Mouse (Mus musculus) lung, postnatal 14 days (tissue): ENCODE measurements at regions not wholly inside any gene's neighbourhood (a gene's known extent, or its start where the extent isn't known, plus 50 kb on each side); places are given as distances from the start of the nearest gene placed in this dataset.

Experiments used
- DNase-seq: peaks from one replicate; pipeline ENCODE4 v3.0.0; 2021

- DNase-seq, result no peak
Observed at GRCm38 (mm10) chr16:66086499-66086898, 271.4 kb downstream of the Vgll3 start.

DNA sequence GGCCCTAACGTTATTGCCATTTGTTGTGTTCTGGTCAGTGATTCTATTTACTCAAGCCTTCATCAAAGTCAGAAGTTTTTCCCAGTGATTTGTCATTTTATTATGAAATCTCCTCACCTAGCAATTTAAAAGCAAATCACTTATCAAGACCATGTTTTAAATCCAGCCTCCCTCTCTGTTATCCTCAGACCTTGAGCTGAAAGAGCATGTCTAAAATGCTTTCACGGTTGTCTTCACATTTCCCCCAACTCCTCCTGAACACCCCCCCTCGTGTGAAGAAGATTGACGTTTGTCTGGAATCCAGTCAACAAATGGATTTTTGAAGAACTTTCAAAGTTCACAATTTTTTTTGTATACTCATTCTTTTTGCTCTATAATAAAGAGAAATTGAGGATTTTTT is 277.7 kb downstream of the Vgll3 start:
- no peak for DNase-seq

DNA sequence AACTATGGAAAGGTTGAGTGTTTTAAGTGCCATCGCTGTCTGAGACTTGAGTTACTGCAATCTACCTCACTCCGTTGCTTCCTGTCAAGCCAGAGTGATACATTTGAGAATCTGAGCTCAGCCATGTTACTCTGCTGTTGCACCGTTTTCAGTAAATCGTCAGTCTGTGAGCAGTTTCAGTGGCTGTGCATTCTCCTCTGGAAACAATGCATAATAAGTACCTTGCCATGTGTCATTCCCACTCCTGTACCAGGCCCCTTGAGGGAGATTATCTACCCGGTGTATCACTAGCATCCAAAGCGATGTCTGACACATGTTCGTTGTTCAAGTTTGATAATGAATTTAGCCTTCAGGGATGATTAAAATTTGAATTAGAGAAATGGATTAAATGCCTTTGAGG is 280.6 kb downstream of the Vgll3 start:
- no peak for DNase-seq

GRCm38 (mm10) chr16:66117930-66118329 is 302.9 kb downstream of the Vgll3 start:
- no peak for DNase-seq

DNA sequence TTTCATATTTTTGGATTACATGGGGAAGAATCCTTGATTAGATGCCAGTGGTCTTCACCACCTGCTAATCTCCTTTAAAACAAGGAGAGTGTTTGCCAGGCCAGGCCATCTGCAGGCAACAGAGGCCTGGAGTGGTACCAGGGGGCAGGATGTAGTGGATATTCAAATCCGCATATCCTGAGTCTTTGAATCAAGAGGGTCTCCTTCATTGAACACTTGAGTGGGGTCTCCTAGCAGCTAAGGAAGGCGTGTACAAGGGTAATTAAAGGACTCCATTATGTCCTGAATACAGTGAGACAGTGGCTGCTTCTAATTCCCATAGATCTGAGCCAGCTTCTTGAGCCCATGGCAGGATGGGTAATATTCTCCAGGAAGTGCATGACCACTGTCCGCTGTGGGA is 322.7 kb downstream of the Vgll3 start:
- DNase-seq, result no peak

DNA sequence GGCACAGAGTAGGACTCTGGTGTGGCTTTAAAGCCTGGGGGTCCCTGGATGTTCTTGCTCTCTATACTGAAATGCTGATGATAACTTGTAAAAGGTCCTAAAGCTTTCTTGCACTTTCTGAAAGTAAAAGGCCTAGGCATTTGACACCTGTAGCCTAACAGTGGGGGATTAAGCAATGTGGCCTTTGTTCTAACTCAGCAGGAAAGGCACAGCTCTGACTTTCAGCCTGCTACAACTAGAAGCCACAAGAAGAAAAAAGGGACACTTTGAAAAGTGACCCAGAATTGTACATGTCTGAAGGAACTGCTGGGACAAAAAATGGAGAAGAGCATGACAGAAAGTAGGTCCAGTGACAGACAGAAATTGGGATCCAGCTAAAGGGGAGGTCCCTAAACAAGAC is 329.7 kb downstream of the Vgll3 start:
- no peak for DNase-seq

GRCm38 (mm10) chr16:66145280-66145679 is 330.2 kb downstream of the Vgll3 start:
- no peak for DNase-seq

DNA sequence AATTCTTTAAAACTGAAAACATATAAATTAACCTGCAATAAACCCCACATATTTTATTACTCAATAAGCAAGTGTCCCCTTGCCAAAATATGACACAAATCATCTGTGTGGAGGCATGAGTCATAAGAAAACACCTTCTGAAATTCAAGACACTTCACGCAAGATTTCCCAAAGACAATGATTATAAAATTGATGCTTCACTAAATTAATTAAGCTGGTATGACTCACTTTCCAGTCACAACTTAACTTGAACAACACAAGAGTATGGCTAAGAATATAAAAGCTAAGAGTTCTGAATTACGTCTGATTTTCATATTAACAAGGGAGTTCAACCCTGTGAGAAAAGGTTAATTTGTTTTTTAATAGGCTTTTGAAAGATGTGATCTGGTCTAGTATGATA is 353.2 kb downstream of the Vgll3 start:
- no peak for DNase-seq

- DNase-seq, result peak; percentile 9
Observed at GRCm38 (mm10) chr16:66190801-66191200, 375.7 kb downstream of the Vgll3 start.

DNA sequence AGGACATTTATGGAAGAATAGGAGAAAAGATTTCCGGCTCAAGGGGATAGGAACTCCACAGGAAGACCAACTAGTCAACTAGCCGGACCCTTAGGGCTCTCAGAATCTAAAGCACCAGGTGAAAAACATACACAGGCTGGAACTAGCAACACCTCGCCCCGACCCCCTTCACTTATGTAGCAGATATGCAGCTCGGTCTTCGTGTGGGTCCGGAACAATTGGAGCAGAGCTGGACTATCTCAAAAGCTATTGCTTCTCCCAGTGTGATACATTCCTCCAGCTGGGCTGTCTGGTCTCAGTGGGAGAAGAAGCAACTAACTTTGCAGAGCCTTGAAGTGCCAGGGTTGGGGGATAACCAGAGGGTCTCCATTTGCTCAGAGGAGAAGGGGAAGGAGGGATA is 386.3 kb downstream of the Vgll3 start:
- no peak for DNase-seq
